Mouse (Mus musculus) MEL (cell line): ENCODE measurements around the gene Slc25a1. TPM values are rescaled to one million over a fixed set of nuclear protein-coding genes. Genes with fewer than 3 reads are reported as not detected.

Experiments
- DNase-seq: peaks from one replicate; pipeline ENCODE4 v3.0.0; 2011; ENCODE audit warnings: low read depth, low spot score
- H3K27ac ChIP-seq: 2 replicates; pipeline ENCODE4 v1.5.1; 2012; ENCODE audit warnings: low read depth, mild to moderate bottlenecking, control low read depth, low read length, moderate library complexity; ENCODE audit not compliant: control insufficient read depth
- H3K27me3 ChIP-seq, 2 experiments: fragments of 150-350 bp in 1 of 2; sonication (generic) in 1 of 2; 2 replicates each; pipeline ENCODE4 v1.6.1; 2012; ENCODE audit warnings: low read length in 2 of 2, mild to moderate bottlenecking in 2 of 2, improper control_type of control experiment in 1 of 2, moderate library complexity in 1 of 2; ENCODE audit not compliant: insufficient read depth in 2 of 2, control insufficient read depth in 1 of 2
- H3K36me3 ChIP-seq, 2 experiments: 2 replicates each; pipeline ENCODE4 v1.6.1; 2012 to 2014; ENCODE audit warnings: low read length in 2 of 2, improper control_type of control experiment in 1 of 2, inconsistent platforms in 1 of 2, mild to moderate bottlenecking in 1 of 2; ENCODE audit not compliant: insufficient read depth in 2 of 2, control insufficient read depth in 1 of 2
- H3K4me1 ChIP-seq, 2 experiments: fragments of 150-350 bp in 1 of 2; sonication (generic) in 1 of 2; 2 replicates each; pipeline ENCODE4 v1.6.1; 2012; ENCODE audit warnings: low read length in 2 of 2, improper control_type of control experiment in 1 of 2, mild to moderate bottlenecking in 1 of 2; ENCODE audit not compliant: insufficient read depth in 2 of 2, control insufficient read depth in 1 of 2
- H3K4me3 ChIP-seq, 2 experiments: fragments of 150-350 bp in 1 of 2; sonication (generic) in 1 of 2; 2 replicates each; pipeline ENCODE4 v1.5.1; 2012; ENCODE audit warnings: low read depth in 2 of 2, low read length in 2 of 2, mild to moderate bottlenecking in 2 of 2, moderate library complexity in 2 of 2, control low read depth in 1 of 2, improper control_type of control experiment in 1 of 2; ENCODE audit not compliant: control insufficient read depth in 1 of 2, insufficient read depth in 1 of 2
- H3K79me2 ChIP-seq: 2 replicates; pipeline ENCODE4 v1.6.1; 2012; ENCODE audit warnings: mild to moderate bottlenecking, low read length, moderate library complexity; ENCODE audit not compliant: control insufficient read depth, poor library complexity, insufficient read depth
- H3K9ac ChIP-seq: 2 replicates; pipeline ENCODE4 v1.6.1; 2012; ENCODE audit warnings: low read depth, mild to moderate bottlenecking, control low read depth, low read length, moderate library complexity; ENCODE audit not compliant: control insufficient read depth, poor library complexity, severe bottlenecking
- H3K9me3 ChIP-seq: fragments of 150-350 bp; sonication (generic); replicated peaks from 2 replicates; pipeline ENCODE4 v1.6.1; 2012; ENCODE audit warnings: mild to moderate bottlenecking, low read length, improper control_type of control experiment, moderate library complexity; ENCODE audit not compliant: insufficient read depth
- CHD1 ChIP-seq: IDR thresholded peaks from 2 replicates; pipeline ENCODE4 v1.6.1; 2012; ENCODE audit warnings: low read depth, mild to moderate bottlenecking, inconsistent platforms, low read length, improper control_type of control experiment
- CTCF ChIP-seq, 3 experiments: IDR thresholded peaks in 2 of 3; conservative IDR thresholded peaks in 1 of 3; 2 replicates each; pipeline ENCODE4 v1.5.1; 2011 to 2012; ENCODE audit warnings: low read length in 3 of 3, low read depth in 2 of 3, mild to moderate bottlenecking in 2 of 3, improper control_type of control experiment in 1 of 3, inconsistent platforms in 1 of 3, mixed read lengths in 1 of 3, moderate library complexity in 1 of 3; ENCODE audit not compliant: control insufficient read depth in 1 of 3, insufficient read depth in 1 of 3, poor library complexity in 1 of 3, severe bottlenecking in 1 of 3
- E2F4 ChIP-seq: IDR thresholded peaks from 2 replicates; pipeline ENCODE4 v1.6.1; 2011; ENCODE audit warnings: low read depth, low read length, improper control_type of control experiment, borderline replicate concordance
- ELF1 ChIP-seq: IDR thresholded peaks from 2 replicates; pipeline ENCODE4 v1.6.1; 2014; ENCODE audit warnings: low read depth, mild to moderate bottlenecking, inconsistent platforms, low read length, improper control_type of control experiment, moderate library complexity
- EP300 ChIP-seq, 2 experiments: IDR thresholded peaks; 2 replicates each; pipeline ENCODE4 v1.6.1; 2011; ENCODE audit warnings: improper control_type of control experiment in 2 of 2, low read length in 2 of 2, low read depth in 1 of 2, mild to moderate bottlenecking in 1 of 2
- GABPA ChIP-seq: IDR thresholded peaks from 2 replicates; pipeline ENCODE4 v1.6.1; 2012; ENCODE audit warnings: low read depth, mild to moderate bottlenecking, inconsistent platforms, low read length, improper control_type of control experiment, moderate library complexity
- GATA1 ChIP-seq: IDR thresholded peaks from 2 replicates; pipeline ENCODE4 v1.6.1; 2011; ENCODE audit warnings: low read depth, low read length, improper control_type of control experiment
- KAT2A ChIP-seq: conservative IDR thresholded peaks from 2 replicates; pipeline ENCODE4 v1.6.1; 2012; ENCODE audit warnings: low read depth, low read length, improper control_type of control experiment, inconsistent platforms
- MEF2A ChIP-seq: IDR thresholded peaks from 2 replicates; pipeline ENCODE4 v1.6.1; 2014; ENCODE audit warnings: low read depth, mild to moderate bottlenecking, inconsistent platforms, low read length, improper control_type of control experiment; ENCODE audit not compliant: poor library complexity, insufficient replicate concordance, severe bottlenecking; ENCODE audit errors: extremely low read depth
- MYB ChIP-seq: IDR thresholded peaks from 2 replicates; pipeline ENCODE4 v1.6.1; 2011; ENCODE audit warnings: mild to moderate bottlenecking, low read depth, low read length, improper control_type of control experiment
- NELFE ChIP-seq: IDR thresholded peaks from 2 replicates; pipeline ENCODE4 v1.6.1; 2011; ENCODE audit warnings: low read depth, low read length, improper control_type of control experiment
- NRF1 ChIP-seq: IDR thresholded peaks from 2 replicates; pipeline ENCODE4 v1.6.1; 2014; ENCODE audit warnings: low read depth, mild to moderate bottlenecking, inconsistent platforms, low read length, improper control_type of control experiment, moderate library complexity; ENCODE audit not compliant: poor library complexity, insufficient read depth, severe bottlenecking
- POLR2A ChIP-seq, 2 experiments: IDR thresholded peaks; 2 replicates each; pipeline ENCODE4 v1.6.1; 2011 to 2012; ENCODE audit warnings: low read length in 2 of 2, mild to moderate bottlenecking in 2 of 2, control low read depth in 1 of 2, improper control_type of control experiment in 1 of 2, low read depth in 1 of 2, moderate library complexity in 1 of 2; ENCODE audit not compliant: control insufficient read depth in 1 of 2, insufficient read depth in 1 of 2, poor library complexity in 1 of 2
- POLR2AphosphoS2 ChIP-seq: IDR thresholded peaks from 2 replicates; pipeline ENCODE4 v1.6.1; 2011; ENCODE audit warnings: low read length, improper control_type of control experiment
- POLR2AphosphoS5 ChIP-seq: IDR thresholded peaks from 2 replicates; pipeline ENCODE4 v1.6.1; 2012; ENCODE audit warnings: low read depth, borderline replicate concordance, mild to moderate bottlenecking, inconsistent platforms, low read length, moderate library complexity, mixed read lengths
- RCOR1 ChIP-seq: IDR thresholded peaks from 2 replicates; pipeline ENCODE4 v1.6.1; 2012; ENCODE audit warnings: low read depth, mild to moderate bottlenecking, inconsistent platforms, low read length, improper control_type of control experiment
- SMC3 ChIP-seq: IDR thresholded peaks from 2 replicates; pipeline ENCODE4 v1.6.1; 2011; ENCODE audit warnings: low read depth, low read length, improper control_type of control experiment
- TAL1 ChIP-seq: IDR thresholded peaks from 2 replicates; pipeline ENCODE4 v1.6.1; 2012; ENCODE audit warnings: mild to moderate bottlenecking, inconsistent platforms, low read length, moderate library complexity, mixed read lengths
- TBP ChIP-seq: IDR thresholded peaks from 2 replicates; pipeline ENCODE4 v1.8.0; 2011; ENCODE audit warnings: low read depth, low read length, improper control_type of control experiment
- TCF12 ChIP-seq: IDR thresholded peaks from 2 replicates; pipeline ENCODE4 v1.6.1; 2014; ENCODE audit warnings: low read depth, mild to moderate bottlenecking, inconsistent platforms, low read length, improper control_type of control experiment, moderate library complexity
- UBTF ChIP-seq: IDR thresholded peaks from 2 replicates; pipeline ENCODE4 v1.6.1; 2012; ENCODE audit warnings: low read depth, mild to moderate bottlenecking, inconsistent platforms, low read length, improper control_type of control experiment, moderate library complexity, borderline replicate concordance; ENCODE audit not compliant: insufficient read depth
- USF2 ChIP-seq, 2 experiments: IDR thresholded peaks; 2 replicates each; pipeline ENCODE4 v1.6.1; 2011 to 2012; ENCODE audit warnings: improper control_type of control experiment in 2 of 2, low read length in 2 of 2, borderline replicate concordance in 1 of 2, inconsistent platforms in 1 of 2, low read depth in 1 of 2, mild to moderate bottlenecking in 1 of 2; ENCODE audit not compliant: insufficient read depth in 1 of 2
- ZC3H11A ChIP-seq: IDR thresholded peaks from 2 replicates; pipeline ENCODE4 v1.6.1; 2012; ENCODE audit warnings: low read depth, mild to moderate bottlenecking, inconsistent platforms, low read length, improper control_type of control experiment
- ZNF384 ChIP-seq: IDR thresholded peaks from 2 replicates; pipeline ENCODE4 v1.6.1; 2012; ENCODE audit warnings: low read depth, mild to moderate bottlenecking, inconsistent platforms, low read length, improper control_type of control experiment
- polyA plus RNA-seq, 2 experiments: library from polyadenylated mRNA; stranded (reverse) in 1 of 2; unstranded in 1 of 2; fragments of >175 nt in 1 of 2; fragments of >200 nt in 1 of 2; gene quantifications; 2 replicates each; pipeline versions ENCODE4 v1.2.1 to v1.2.4; 2012; ENCODE audit warnings: low replicate concordance in 2 of 2, low read depth in 1 of 2; ENCODE audit not compliant: insufficient read length in 2 of 2, insufficient read depth in 1 of 2, missing spikeins in 1 of 2
- total RNA-seq: library from RNA; depleted of rRNA; stranded (reverse); fragments of 300-350 nt; gene quantifications from 2 replicates; pipeline ENCODE4 v1.2.3, GENCODE M21; 2012

The Slc25a1 gene
- total and polyA plus RNA-seq, 3 experiments, result 114 to 184 TPM; not detected in 1

DNA sequence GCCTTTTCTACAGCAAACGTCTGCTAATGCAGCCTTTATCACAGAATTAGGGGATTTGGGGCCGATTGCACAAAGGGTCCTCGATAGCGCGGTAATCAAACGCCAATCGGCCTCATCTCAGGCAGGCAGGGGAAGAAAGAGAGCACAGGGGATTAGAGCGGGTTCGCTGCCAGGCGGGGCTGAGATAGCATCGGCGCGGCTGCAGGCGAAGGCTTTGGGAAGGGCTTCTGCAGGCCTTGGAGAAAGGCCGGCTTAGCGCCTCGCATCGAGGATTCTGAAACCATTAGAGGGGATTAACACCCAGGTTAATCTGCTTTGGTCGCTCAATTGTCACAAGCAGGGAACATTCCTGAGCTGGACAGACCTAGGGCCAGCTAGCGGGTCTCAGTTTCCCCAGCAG, 7.4 kb downstream of the Slc25a1 start (continued):
- TF ChIP-seq RCOR1 (0 out of 2 replicates have a peak, but pooled peaks have one; percentile 19), GATA1 (peak; percentile 64), MYB (no peak)

DNA sequence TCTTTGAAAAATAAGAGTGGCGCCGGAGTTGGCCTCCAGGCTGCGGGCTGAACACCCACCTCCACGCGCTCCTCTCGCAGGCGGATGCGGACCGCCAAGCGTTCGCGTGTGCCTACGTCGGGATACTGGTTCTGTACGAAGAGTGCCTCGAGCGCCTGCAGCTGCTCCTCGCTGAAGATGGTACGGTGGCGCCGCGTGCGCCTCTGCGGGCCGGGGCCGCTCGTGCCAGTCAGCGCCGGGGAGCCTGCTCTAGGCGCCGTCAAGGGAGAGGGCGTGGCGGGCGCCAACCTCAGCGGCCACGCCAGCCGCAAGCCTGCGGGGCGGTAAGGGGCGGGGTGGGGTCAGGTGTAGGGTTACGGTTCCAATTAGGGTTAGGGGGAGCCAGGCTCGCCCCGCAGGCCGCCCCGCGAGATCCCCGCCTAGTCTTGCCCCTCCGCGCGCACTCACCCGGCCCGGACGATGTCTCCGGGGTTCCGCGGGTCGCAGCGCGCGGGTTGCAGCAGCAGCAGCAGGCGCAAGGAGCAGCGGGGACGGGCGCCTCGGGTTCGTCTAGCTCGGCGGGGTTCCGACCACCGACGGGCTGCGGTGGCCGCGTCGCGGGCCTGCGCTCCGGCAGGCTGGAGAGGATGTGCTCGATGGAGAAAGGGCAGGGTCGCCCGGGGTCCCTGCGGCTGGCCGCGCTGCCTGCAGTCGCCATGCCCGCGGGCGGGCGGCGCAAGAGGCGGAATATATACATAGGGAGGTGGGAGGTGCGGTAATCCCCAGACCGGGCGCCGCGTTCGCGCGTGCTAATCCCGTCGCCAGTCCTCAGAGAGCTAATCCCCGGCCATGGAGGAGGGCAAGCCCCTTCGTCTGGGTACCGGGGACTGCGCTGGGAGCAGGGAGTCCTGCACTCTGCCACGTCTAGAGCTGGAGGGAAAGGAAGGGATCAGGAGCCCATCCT, 13.4 kb downstream of the Slc25a1 start, which contains the start of gene Gsc2:
Gene Gsc2, minus strand, starts transcription at position 753 of the 943 bp plus-strand sequence.
- no peak for DNase-seq
- Histone ChIP-seq H3K9me3 (no peaks in the 10 kb centered on the region), H3K27ac (no peak within 1 kb of the TSS), H3K9ac (no peak within 1 kb of the TSS), H3K79me2 (peaks cover 10% of the 10 kb centered on the region), H3K27me3 (no peaks in the 10 kb centered on the region), H3K4me1 (peaks cover 0 to 3% of the 10 kb centered on the region in 2 experiments; a peak in 2 of 4 replicates), H3K4me3 (no peak within 1 kb of the TSS), H3K36me3 (peaks cover 0 to 3% of the 10 kb centered on the region in 2 experiments; a peak in 1 of 4 replicates)
- TF ChIP-seq RCOR1, result no peak
- TF ChIP-seq NELFE, result no peak
- TF ChIP-seq NRF1, result no peak
- no peak for TF ChIP-seq POLR2A (IDR thresholded peaks at IDR 0.05; ENCODE audit: control insufficient read depth in 1 of 2, insufficient read depth in 1 of 2, low read depth in 1 of 2, low read length in 2 of 2, poor library complexity in 1 of 2)
- TF ChIP-seq CTCF (IDR thresholded peaks at IDR 0.05 in 2 of 3, conservative IDR thresholded peaks at IDR 0.05 in 1 of 3; ENCODE audit: control insufficient read depth in 1 of 3, insufficient read depth in 1 of 3, low read depth in 2 of 3, low read length in 3 of 3, poor library complexity in 1 of 3, severe bottlenecking in 1 of 3), result no peak
- TF ChIP-seq KAT2A, result no peak
- TF ChIP-seq MYB, result no peak
- no peak for TF ChIP-seq CHD1
- no peak for TF ChIP-seq ZC3H11A
- no peak for TF ChIP-seq USF2 (IDR thresholded peaks at IDR 0.05; ENCODE audit: borderline replicate concordance in 1 of 2, insufficient read depth in 1 of 2, low read depth in 1 of 2, low read length in 2 of 2)
- no peak for TF ChIP-seq TAL1
- no peak for TF ChIP-seq SMC3

DNA sequence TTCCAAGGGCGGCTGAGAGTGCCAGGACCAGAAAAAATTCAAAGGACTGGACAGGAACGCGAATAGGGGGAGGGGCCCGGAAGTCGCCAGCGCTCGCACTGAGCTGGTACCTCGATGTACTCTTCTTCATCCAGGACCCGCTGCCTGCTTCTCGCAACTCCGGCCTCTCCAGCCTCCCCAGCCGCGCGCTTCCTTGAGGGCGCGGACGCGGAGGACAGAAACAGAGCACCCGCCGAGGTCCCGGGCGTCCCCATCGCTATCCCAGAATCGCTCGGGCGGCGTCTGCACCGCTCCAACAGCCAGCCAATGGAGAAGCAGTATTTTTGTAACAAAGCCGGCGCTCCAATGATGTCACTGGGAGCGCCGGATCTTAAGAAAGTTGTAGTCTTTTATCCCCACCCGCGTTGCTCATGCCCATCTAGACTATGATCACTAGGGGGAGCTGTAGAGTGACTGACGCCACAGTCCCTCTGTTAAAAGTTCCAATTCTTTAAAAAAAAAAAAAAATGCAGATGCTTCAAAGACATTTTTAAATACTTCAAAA, 16.9 kb downstream of the Slc25a1 start, which contains the start of gene Ess2:
Gene Ess2, minus strand, starts transcription at position 297 of the 544 bp plus-strand sequence.
- Histone ChIP-seq H3K9me3 (no peaks in the 10 kb centered on the region), H3K27me3 (no peaks in the 10 kb centered on the region), H3K9ac (peak within 1 kb of the TSS; percentile 82), H3K36me3 (peaks cover 2 to 3% of the 10 kb centered on the region in 2 experiments; a peak in 2 of 4 replicates), H3K27ac (peak within 1 kb of the TSS; percentile 51; the same call in 1 of the 2 replicates), H3K4me3 (peak within 1 kb of the TSS; percentile 82 to 86), H3K79me2 (peaks cover 10% of the 10 kb centered on the region), H3K4me1 (peaks cover 0 to 3% of the 10 kb centered on the region in 2 experiments; a peak in 2 of 4 replicates)
- DNase-seq, result peak; percentile 97
- TF ChIP-seq EP300 (IDR thresholded peaks at IDR 0.05; ENCODE audit: low read depth in 1 of 2, low read length in 2 of 2) (no peak), ZNF384 (peak; percentile 99), MEF2A (no peak), POLR2AphosphoS5 (no peak), TBP (peak; percentile 63), UBTF (no peak), TCF12 (0 out of 2 replicates have a peak, but pooled peaks have one; percentile 37), USF2 (IDR thresholded peaks at IDR 0.05; ENCODE audit: borderline replicate concordance in 1 of 2, insufficient read depth in 1 of 2, low read depth in 1 of 2, low read length in 2 of 2) (no peak), GABPA (no peak), E2F4 (no peak), ELF1 (peak; percentile 82; the same call in 1 of the 2 replicates), GATA1 (no peak), NELFE (peak; percentile 57), CTCF (IDR thresholded peaks at IDR 0.05 in 2 of 3, conservative IDR thresholded peaks at IDR 0.05 in 1 of 3; ENCODE audit: control insufficient read depth in 1 of 3, insufficient read depth in 1 of 3, low read depth in 2 of 3, low read length in 3 of 3, poor library complexity in 1 of 3, severe bottlenecking in 1 of 3) (peak; percentile 64 to 95 (median 68)), POLR2AphosphoS2 (no peak)
